Mouse (Mus musculus) heart, embryonic 15.5 days (tissue): ENCODE data around the gene Ascl3. TPM values are rescaled to one million over a fixed set of nuclear protein-coding genes. Genes with fewer than 3 reads are reported as not detected.

Experiments
- ATAC-seq: fragments of 200-750 bp; cut with Nextera tagmentation; replicated peaks from 2 replicates; pipeline ENCODE4 v1.8.0; 2017; ENCODE audit warnings: low read depth, moderate TSS enrichment; ENCODE audit not compliant: insufficient number of reproducible peaks, insufficient read depth, low FRiP score
- H3K27ac ChIP-seq: fragments of 300-500 bp; sonication (generic); 2 replicates; pipeline ENCODE4 v1.5.1; 2015; ENCODE audit warnings: mild to moderate bottlenecking, inconsistent platforms
- H3K27me3 ChIP-seq: fragments of 300-500 bp; sonication (generic); 2 replicates; pipeline ENCODE4 v1.6.1; 2015; ENCODE audit warnings: inconsistent platforms
- H3K36me3 ChIP-seq: fragments of 300-500 bp; sonication (generic); 2 replicates; pipeline ENCODE4 v1.6.1; 2015; ENCODE audit warnings: mild to moderate bottlenecking, inconsistent platforms
- H3K4me1 ChIP-seq: fragments of 300-500 bp; sonication (generic); replicated peaks from 2 replicates; pipeline ENCODE4 v1.6.1; 2015; ENCODE audit warnings: inconsistent platforms
- H3K4me2 ChIP-seq: fragments of 300-500 bp; sonication (generic); 2 replicates; pipeline ENCODE4 v1.6.1; 2015; ENCODE audit warnings: inconsistent platforms, mild to moderate bottlenecking, moderate library complexity
- H3K4me3 ChIP-seq: fragments of 300-500 bp; sonication (generic); 2 replicates; pipeline ENCODE4 v1.5.1; 2015; ENCODE audit warnings: mild to moderate bottlenecking, inconsistent platforms
- H3K9ac ChIP-seq: fragments of 300-500 bp; sonication (generic); 2 replicates; pipeline ENCODE4 v1.6.1; 2015; ENCODE audit warnings: mild to moderate bottlenecking, inconsistent platforms
- H3K9me3 ChIP-seq: fragments of 300-500 bp; sonication (generic); replicated peaks from 2 replicates; pipeline ENCODE4 v1.6.1; 2016; ENCODE audit warnings: inconsistent platforms
- WGBS: fragments of 180-500 bp; shearing (Covaris S2); methylation state at CpG from one replicate; pipeline ENCODE4 v1.1.7; 2015; ENCODE audit warnings: mixed read lengths; 5-methylcytosine and 5-hydroxymethylcytosine counted together
- polyA plus RNA-seq: library from polyadenylated mRNA; unstranded; fragments of >200 nt; fragmentation: Nextera tagmentation; extraction: Ambion mirVana; gene quantifications from 2 replicates; pipeline ENCODE4 v1.2.1, GENCODE M21; 2015

The Ascl3 gene
- polyA plus RNA-seq, 1 experiment from 2014 or later: not detected

DNA sequence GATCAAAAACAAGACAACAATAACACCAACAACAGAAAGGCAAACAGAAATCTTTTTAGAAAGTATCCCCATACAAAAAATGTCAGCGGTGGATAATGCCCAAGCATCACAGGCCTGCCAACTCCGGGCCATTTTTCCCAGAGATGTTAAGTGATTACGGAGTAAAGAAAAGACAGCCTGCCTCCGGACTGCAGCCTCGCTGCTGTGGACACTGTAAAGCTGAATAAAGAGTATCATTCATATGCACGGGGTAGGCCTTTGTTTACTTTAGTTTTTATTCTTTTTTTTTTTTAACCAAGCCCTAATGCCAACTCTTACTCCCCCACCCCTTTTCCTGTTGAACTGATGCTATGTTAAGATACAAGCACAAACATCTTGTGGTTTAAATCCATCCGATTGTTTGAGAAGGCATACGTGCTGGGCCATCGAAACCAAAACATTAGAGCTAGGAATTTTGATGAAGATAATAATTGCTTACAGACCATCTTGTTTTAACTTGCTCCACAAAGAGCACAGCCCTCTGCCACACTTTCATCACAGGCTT lies 44.9 kb downstream of the Ascl3 start:
- Histone ChIP-seq H3K27ac (no peak overlapping the region), H3K4me3 (no peak overlapping the region), H3K36me3 (no peaks in the 10 kb centered on the region), H3K9ac (no peak overlapping the region), H3K4me1 (peaks cover 7% of the 10 kb centered on the region), H3K9me3 (no peaks in the 10 kb centered on the region), H3K4me2 (no peak overlapping the region), H3K27me3 (no peaks in the 10 kb centered on the region)
- no peak for ATAC-seq
- WGBS: 61% methylated on average over 9 of the region's 9 CpGs

DNA sequence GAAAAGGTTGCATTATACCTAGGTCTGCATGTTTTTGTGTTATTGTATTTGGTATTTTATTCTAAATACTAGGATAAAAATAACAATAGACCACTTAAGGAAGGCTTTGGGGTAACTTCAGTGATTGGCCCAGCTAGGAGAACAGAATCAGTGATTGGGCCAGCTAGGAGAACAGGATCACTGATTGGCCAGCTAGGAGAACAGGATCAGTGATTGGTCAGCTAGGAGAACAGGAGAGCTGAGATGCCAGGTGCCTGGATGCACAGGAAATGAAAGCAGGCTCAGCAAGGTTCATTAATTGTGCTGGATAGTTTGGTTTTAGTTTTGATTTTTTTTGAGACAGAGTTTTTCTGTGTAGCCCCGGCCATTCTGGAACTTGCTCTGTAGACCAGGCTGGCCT lies 50.6 kb downstream of the Ascl3 start:
- no peak overlapping the region for H3K4me3 ChIP-seq
- 0 out of 2 replicates have a peak, but pooled peaks cover 2% of the 10 kb centered on the region for H3K4me1 ChIP-seq
- H3K36me3 ChIP-seq: no peaks in the 10 kb centered on the region
- H3K27me3 ChIP-seq: no peaks in the 10 kb centered on the region
- no peak overlapping the region for H3K27ac ChIP-seq
- H3K9ac ChIP-seq: no peak overlapping the region
- 94% methylated on average over 1 of the region's 1 CpGs for WGBS
- no peak for ATAC-seq
- H3K4me2 ChIP-seq: no peak overlapping the region
- no peaks in the 10 kb centered on the region for H3K9me3 ChIP-seq

DNA sequence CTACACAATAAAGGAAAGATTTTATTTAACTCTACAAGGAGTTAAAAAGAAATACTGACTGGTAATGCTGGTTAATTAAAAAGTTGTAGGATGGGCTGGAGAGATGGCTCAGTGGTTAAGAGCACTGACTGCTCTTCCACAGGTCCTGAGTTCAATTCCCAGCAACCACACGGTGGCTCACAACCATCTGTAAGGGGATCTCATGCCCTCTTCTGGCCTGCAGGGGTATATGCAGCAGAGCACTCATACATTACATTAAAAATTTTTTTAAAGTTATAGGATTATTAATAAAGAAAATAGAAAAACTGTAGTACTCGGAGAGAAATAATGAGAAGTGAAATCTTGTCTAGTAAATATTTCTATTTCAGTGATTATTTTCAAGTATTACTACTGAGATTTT lies 51.2 kb downstream of the Ascl3 start:
- Histone ChIP-seq H3K9ac (no peak overlapping the region), H3K27ac (no peak overlapping the region), H3K9me3 (no peaks in the 10 kb centered on the region), H3K36me3 (no peaks in the 10 kb centered on the region), H3K4me1 (no peaks in the 10 kb centered on the region), H3K27me3 (no peaks in the 10 kb centered on the region), H3K4me3 (no peak overlapping the region), H3K4me2 (no peak overlapping the region)
- ATAC-seq: no peak
- WGBS: 85% methylated on average over 2 of the region's 2 CpGs

Other genes with a start within 250 kb of the Ascl3 start
- gene Trim66, start 223.6 kb downstream of the Ascl3 start, polyA plus RNA-seq: 0.01 TPM in 1 of 2 replicates, not detected in the other
- 70.7 and 72.1 TPM in 2 replicates for gene Rpl27a, start 212.6 kb downstream of the Ascl3 start, polyA plus RNA-seq
- 30.4 and 35.5 TPM in 2 replicates for gene St5, start 28.1 kb downstream of the Ascl3 start, polyA plus RNA-seq
- gene Akip1, start 28.0 kb downstream of the Ascl3 start, polyA plus RNA-seq: 31.6 and 33.2 TPM in 2 replicates
- 0.24 TPM in 2 replicates for gene BC051019, start 7.9 kb downstream of the Ascl3 start, polyA plus RNA-seq
- 56.4 and 57.1 TPM in 2 replicates for gene Tmem9b, start 21.1 kb upstream of the Ascl3 start, polyA plus RNA-seq
- 0.26 and 0.82 TPM in 2 replicates for gene Nrip3, start 50.3 kb upstream of the Ascl3 start, polyA plus RNA-seq
- gene Scube2, start 134.0 kb upstream of the Ascl3 start, polyA plus RNA-seq: 8.5 and 9.8 TPM in 2 replicates
- 37.8 and 38.7 TPM in 2 replicates for gene Dennd5a, start 228.7 kb upstream of the Ascl3 start, polyA plus RNA-seq